Mouse (Mus musculus) midbrain, embryonic 16.5 days (tissue): Measurements from ENCODE around the gene Clba1. TPM values are rescaled to one million over a fixed set of nuclear protein-coding genes. Genes with fewer than 3 reads are reported as not detected.

Experiments
- ATAC-seq: fragments of 200-750 bp; cut with Nextera tagmentation; 2 replicates; pipeline ENCODE4 v1.8.0; 2017; ENCODE audit warnings: moderate TSS enrichment
- H3K27ac ChIP-seq: fragments of 300-500 bp; sonication (generic); 2 replicates; pipeline ENCODE4 v1.5.1; 2014; ENCODE audit warnings: mild to moderate bottlenecking, low read length, mixed read lengths
- H3K27me3 ChIP-seq: fragments of 300-500 bp; sonication (generic); 2 replicates; pipeline ENCODE4 v1.6.1; 2014; ENCODE audit warnings: low read depth, low read length, mixed read lengths; ENCODE audit not compliant: control insufficient read depth, insufficient read depth
- H3K36me3 ChIP-seq: fragments of 300-500 bp; sonication (generic); 2 replicates; pipeline ENCODE4 v1.6.1; 2014; ENCODE audit warnings: mild to moderate bottlenecking, low read length, moderate library complexity, mixed read lengths; ENCODE audit not compliant: control insufficient read depth, insufficient read depth
- H3K4me1 ChIP-seq: fragments of 300-500 bp; sonication (generic); 2 replicates; pipeline ENCODE4 v1.6.1; 2014; ENCODE audit warnings: mild to moderate bottlenecking, low read length, mixed read lengths; ENCODE audit not compliant: control insufficient read depth, insufficient read depth
- H3K4me2 ChIP-seq: fragments of 300-500 bp; sonication (generic); 2 replicates; pipeline ENCODE4 v1.6.1; 2014; ENCODE audit warnings: mild to moderate bottlenecking, low read length, mixed read lengths
- H3K4me3 ChIP-seq: fragments of 300-500 bp; sonication (generic); 2 replicates; pipeline ENCODE4 v1.5.1; 2014; ENCODE audit warnings: low read depth, mild to moderate bottlenecking, low read length, moderate library complexity, mixed read lengths
- H3K9ac ChIP-seq: fragments of 300-500 bp; sonication (generic); 2 replicates; pipeline ENCODE4 v1.6.1; 2014; ENCODE audit warnings: low read depth, low read length, mixed read lengths
- H3K9me3 ChIP-seq: fragments of 300-500 bp; sonication (generic); replicated peaks from 2 replicates; pipeline ENCODE4 v1.6.1; 2014; ENCODE audit warnings: mild to moderate bottlenecking, low read length, mixed read lengths; ENCODE audit not compliant: control insufficient read depth, poor library complexity, severe bottlenecking
- WGBS: fragments of 180-500 bp; shearing (Covaris S2); extraction: QIAGEN DNeasy Blood & Tissue Kit; methylation state at CpG from one replicate; pipeline ENCODE4 v1.1.7; 2014; 5-methylcytosine and 5-hydroxymethylcytosine counted together
- polyA plus RNA-seq: library from polyadenylated mRNA; unstranded; fragments of >200 nt; fragmentation: Nextera tagmentation; extraction: Ambion mirVana; gene quantifications from 2 replicates; pipeline ENCODE4 v1.2.1, GENCODE M21; 2015

Gene Clba1
- polyA plus RNA-seq, 1 experiment from 2014 or later: 25.2 TPM

- Histone ChIP-seq H3K36me3 (no peaks in the 10 kb centered on the region), H3K9me3 (no peaks in the 10 kb centered on the region), H3K9ac (no peak overlapping the region), H3K4me1 (no peaks in the 10 kb centered on the region; the same call in 1 of the 2 replicates), H3K27me3 (no peaks in the 10 kb centered on the region), H3K27ac (no peak overlapping the region), H3K4me3 (no peak overlapping the region), H3K4me2 (no peak overlapping the region)
- 84% methylated on average over 8 of the region's 8 CpGs for WGBS
- no peak for ATAC-seq
Observed at GRCm38 (mm10) chr12:112791026-112791425, 17.7 kb upstream of the Clba1 start.

GRCm38 (mm10) chr12:112793601-112794355 lies 15.0 kb upstream of the Clba1 start:
- ATAC-seq: no peak
- no peaks in the 10 kb centered on the region for H3K9me3 ChIP-seq
- H3K36me3 ChIP-seq: no peaks in the 10 kb centered on the region
- H3K4me2 ChIP-seq: no peak overlapping the region
- H3K27ac ChIP-seq: no peak overlapping the region
- no peaks in the 10 kb centered on the region; the same call in 1 of the 2 replicates for H3K4me1 ChIP-seq
- WGBS: 72% methylated on average over 13 of the region's 13 CpGs
- H3K4me3 ChIP-seq: no peak overlapping the region
- no peaks in the 10 kb centered on the region for H3K27me3 ChIP-seq
- no peak overlapping the region for H3K9ac ChIP-seq

- Histone ChIP-seq H3K4me1 (no peaks in the 10 kb centered on the region; the same call in 1 of the 2 replicates), H3K9me3 (no peaks in the 10 kb centered on the region), H3K27me3 (no peaks in the 10 kb centered on the region), H3K27ac (no peak overlapping the region), H3K4me2 (no peak overlapping the region), H3K36me3 (no peaks in the 10 kb centered on the region), H3K4me3 (no peak overlapping the region), H3K9ac (no peak overlapping the region)
- WGBS: 31% methylated on average over 7 of the region's 7 CpGs
- ATAC-seq: no peak
Observed at GRCm38 (mm10) chr12:112794356-112794816, 14.4 kb upstream of the Clba1 start.

- Histone ChIP-seq H3K27me3 (peaks cover 1% of the 10 kb centered on the region), H3K4me1 (no peaks in the 10 kb centered on the region; the same call in 1 of the 2 replicates), H3K4me2 (no peak overlapping the region), H3K4me3 (no peak overlapping the region), H3K27ac (no peak overlapping the region), H3K36me3 (no peaks in the 10 kb centered on the region), H3K9me3 (no peaks in the 10 kb centered on the region), H3K9ac (no peak overlapping the region)
- ATAC-seq: no peak
- WGBS: 85% methylated on average over 5 of the region's 5 CpGs
Observed at GRCm38 (mm10) chr12:112794998-112795397, 13.7 kb upstream of the Clba1 start.

GRCm38 (mm10) chr12:112795466-112796104 lies 13.2 kb upstream of the Clba1 start:
- no peak overlapping the region for H3K4me2 ChIP-seq
- no peaks in the 10 kb centered on the region for H3K9me3 ChIP-seq
- 60% methylated on average over 16 of the region's 18 CpGs for WGBS
- H3K4me1 ChIP-seq: no peaks in the 10 kb centered on the region; the same call in 1 of the 2 replicates
- H3K27ac ChIP-seq: no peak overlapping the region
- H3K4me3 ChIP-seq: no peak overlapping the region
- no peaks in the 10 kb centered on the region for H3K36me3 ChIP-seq
- no peak for ATAC-seq
- H3K27me3 ChIP-seq: peaks cover 6% of the 10 kb centered on the region
- no peak overlapping the region for H3K9ac ChIP-seq

DNA sequence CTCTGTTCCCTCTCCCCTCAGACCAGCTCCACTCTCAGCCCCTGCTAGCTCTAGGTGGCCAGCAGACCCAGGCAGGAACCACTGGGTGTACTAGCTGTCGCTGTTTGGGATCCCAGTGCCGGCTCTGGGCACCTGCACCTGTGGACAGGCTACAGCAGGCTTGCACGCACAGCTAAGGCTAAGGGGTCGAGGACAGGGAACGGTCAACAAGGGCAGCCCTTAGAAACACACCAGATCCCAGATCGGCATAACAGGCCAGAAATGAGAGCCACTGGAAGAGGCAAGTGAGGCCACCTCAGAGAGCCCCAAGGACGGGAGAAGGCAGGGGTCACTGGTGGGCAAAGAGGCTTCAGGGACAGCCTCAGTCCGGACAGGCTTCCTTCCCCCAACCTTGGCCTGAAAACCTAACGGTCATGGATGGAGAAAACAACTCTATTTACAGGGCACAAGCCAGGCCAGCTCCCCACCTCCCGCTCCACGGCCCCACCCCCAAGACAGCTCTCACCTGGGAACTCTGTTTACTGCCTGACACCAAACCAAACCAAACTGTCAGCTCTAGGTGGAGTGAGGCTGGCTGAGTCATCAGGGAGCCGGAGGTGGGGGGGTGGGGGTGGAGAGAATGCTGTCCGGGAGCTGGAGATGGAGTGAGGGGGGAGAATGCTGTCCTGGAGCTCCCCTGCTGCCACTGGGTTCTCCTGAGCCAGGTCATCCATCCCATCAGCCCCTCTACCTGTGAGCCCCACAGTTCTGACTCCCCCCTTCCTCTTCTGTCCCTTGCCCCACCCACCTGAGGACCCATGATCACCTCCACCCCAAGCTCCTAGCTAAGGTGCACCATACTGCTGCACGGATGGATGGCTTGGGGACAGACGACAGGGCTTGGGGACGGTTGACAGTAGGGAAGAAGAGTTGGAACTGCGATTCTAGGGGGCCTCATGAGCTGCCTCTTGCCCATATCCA lies 11.9 kb upstream of the Clba1 start:
- H3K27me3 ChIP-seq: peaks cover 17% of the 10 kb centered on the region
- H3K27ac ChIP-seq: no peak overlapping the region
- no peak overlapping the region for H3K4me2 ChIP-seq
- H3K9me3 ChIP-seq: no peaks in the 10 kb centered on the region
- no peak for ATAC-seq
- 58% methylated on average over 17 of the region's 17 CpGs for whole genome bisulfite sequencing
- no peaks in the 10 kb centered on the region; the same call in none of the 2 replicates for H3K4me1 ChIP-seq
- H3K9ac ChIP-seq: no peak overlapping the region
- H3K4me3 ChIP-seq: no peak overlapping the region
- no peaks in the 10 kb centered on the region for H3K36me3 ChIP-seq

DNA sequence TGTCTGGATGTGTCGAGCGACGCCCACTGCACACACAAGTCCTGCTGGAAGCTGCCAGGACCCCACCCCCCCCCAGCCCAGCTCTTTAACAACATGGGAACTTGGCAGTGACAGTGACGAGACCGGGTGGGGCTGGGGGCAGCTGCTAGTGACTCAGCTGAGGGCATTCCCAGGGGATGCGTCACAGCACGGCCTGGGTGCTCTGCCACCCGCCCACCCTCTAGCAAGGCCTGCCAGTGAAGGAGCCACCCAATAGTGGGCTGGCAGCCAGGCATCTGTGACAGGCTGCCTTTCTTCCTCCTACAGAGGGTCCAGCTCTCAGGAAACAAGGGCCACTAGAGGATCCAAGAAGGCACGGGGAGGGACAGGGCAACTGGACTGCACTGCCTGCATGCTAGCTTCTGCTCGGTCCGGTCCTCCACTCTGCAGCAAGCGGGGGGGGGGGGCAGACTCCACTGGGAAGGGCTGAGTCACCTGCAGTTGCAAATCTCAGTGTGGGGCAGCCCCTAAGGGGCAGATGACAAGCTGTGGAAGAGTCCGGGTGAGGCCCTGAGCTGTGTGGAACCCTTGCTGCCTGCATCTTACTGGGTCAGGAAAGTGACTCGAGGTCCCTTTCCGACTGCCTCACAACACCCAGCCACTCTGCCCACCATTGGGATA lies 10.9 kb upstream of the Clba1 start:
- H3K9me3 ChIP-seq: no peaks in the 10 kb centered on the region
- WGBS: 64% methylated on average over 15 of the region's 15 CpGs
- H3K4me2 ChIP-seq: no peak overlapping the region
- H3K27ac ChIP-seq: no peak overlapping the region
- ATAC-seq: no peak
- H3K4me3 ChIP-seq: no peak overlapping the region
- H3K9ac ChIP-seq: 0 out of 2 replicates have a peak overlapping the region, but pooled peaks have one; percentile 6
- H3K27me3 ChIP-seq: peaks cover 17% of the 10 kb centered on the region
- no peaks in the 10 kb centered on the region; the same call in none of the 2 replicates for H3K4me1 ChIP-seq
- no peaks in the 10 kb centered on the region for H3K36me3 ChIP-seq

DNA sequence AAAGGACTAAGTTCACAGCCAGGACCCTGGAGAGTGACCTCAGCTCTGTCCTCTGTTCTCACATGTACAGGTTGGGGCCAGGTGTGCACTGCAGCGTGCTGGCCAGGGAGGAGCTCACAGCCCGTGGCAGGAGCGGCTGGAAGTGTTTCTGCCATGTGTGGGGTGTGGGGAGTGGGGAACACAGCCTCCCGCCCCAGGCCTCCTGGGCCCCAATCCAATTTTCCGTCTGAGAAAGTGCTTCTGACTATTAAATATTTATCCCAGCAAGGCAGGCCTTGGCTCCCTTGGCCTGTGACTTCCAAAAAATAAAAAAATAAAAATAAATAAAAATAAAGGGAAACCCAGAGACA lies 10.4 kb upstream of the Clba1 start:
- no peaks in the 10 kb centered on the region; the same call in none of the 2 replicates for H3K4me1 ChIP-seq
- H3K9ac ChIP-seq: no peak overlapping the region
- no peak for ATAC-seq

More for the DNA sequence above, 10.4 kb upstream of the Clba1 start:
- WGBS: 37% methylated on average over 5 of the region's 5 CpGs
- H3K4me2 ChIP-seq: no peak overlapping the region
- H3K27me3 ChIP-seq: peaks cover 17% of the 10 kb centered on the region
- H3K36me3 ChIP-seq: no peaks in the 10 kb centered on the region
- no peaks in the 10 kb centered on the region for H3K9me3 ChIP-seq
- H3K4me3 ChIP-seq: no peak overlapping the region
- no peak overlapping the region for H3K27ac ChIP-seq
